Mouse (Mus musculus) CH12.LX (cell line): ENCODE measurements around the gene Nudt19. TPM values are rescaled to one million over a fixed set of nuclear protein-coding genes. Genes with fewer than 3 reads are reported as not detected.

Source experiments
- DNase-seq: peaks from one replicate; pipeline ENCODE4 v3.0.0-alpha.2; 2013; ENCODE audit errors: extremely low read depth
- H3K27ac ChIP-seq: 2 replicates; pipeline ENCODE4 v1.5.1; 2012; ENCODE audit warnings: low read depth, mild to moderate bottlenecking, control low read depth, moderate library complexity; ENCODE audit not compliant: insufficient read depth
- H3K27me3 ChIP-seq: replicated peaks from 2 replicates; pipeline ENCODE3; 2012; ENCODE audit warnings: inconsistent platforms
- H3K36me3 ChIP-seq, 2 experiments: replicated peaks in 1 of 2; 2 replicates each; pipeline versions ENCODE3 to v1.6.1; 2012; ENCODE audit warnings: inconsistent platforms in 1 of 2, low read length in 1 of 2, mild to moderate bottlenecking in 1 of 2, mixed read lengths in 1 of 2, moderate library complexity in 1 of 2; ENCODE audit not compliant: control insufficient read depth in 1 of 2, insufficient read depth in 1 of 2
- H3K4me1 ChIP-seq, 2 experiments: 2 replicates each; pipeline ENCODE4 v1.6.1; 2012; ENCODE audit warnings: inconsistent platforms in 1 of 2, moderate library complexity in 1 of 2; ENCODE audit not compliant: insufficient read depth in 2 of 2, control insufficient read depth in 1 of 2
- H3K4me2 ChIP-seq: 2 replicates; pipeline ENCODE4 v1.6.1; 2012; ENCODE audit warnings: low read depth, mild to moderate bottlenecking, control low read depth; ENCODE audit not compliant: poor library complexity, insufficient read depth, severe bottlenecking
- H3K4me3 ChIP-seq, 3 experiments: fragments of 150-350 bp in 1 of 3; sonication (generic) in 1 of 3; replicated peaks in 1 of 3; 2 replicates each; pipeline versions ENCODE3 to v1.5.1; 2011 to 2012; ENCODE audit warnings: low read depth in 2 of 3, low read length in 2 of 3, mild to moderate bottlenecking in 2 of 3, moderate library complexity in 2 of 3, control low read depth in 1 of 3, improper control_type of control experiment in 1 of 3, inconsistent platforms in 1 of 3, mixed read lengths in 1 of 3; ENCODE audit not compliant: poor library complexity in 1 of 3
- H3K79me2 ChIP-seq: replicated peaks from 2 replicates; pipeline ENCODE4 v1.6.1; 2012; ENCODE audit warnings: mild to moderate bottlenecking, moderate library complexity; ENCODE audit not compliant: control insufficient read depth, poor library complexity, insufficient read depth, severe bottlenecking; ENCODE audit errors: extremely low read depth
- H3K9ac ChIP-seq: 2 replicates; pipeline ENCODE4 v1.6.1; 2012; ENCODE audit warnings: low read depth, mild to moderate bottlenecking, control low read depth, moderate library complexity; ENCODE audit not compliant: insufficient read depth
- H3K9me3 ChIP-seq: replicated peaks from 2 replicates; pipeline ENCODE3; 2012; ENCODE audit warnings: low read length, inconsistent platforms, mixed read lengths
- BHLHE40 ChIP-seq: IDR thresholded peaks from 2 replicates; pipeline ENCODE4 v1.6.1; 2011; ENCODE audit warnings: mild to moderate bottlenecking, low read depth, low read length, improper control_type of control experiment
- CHD1 ChIP-seq: IDR thresholded peaks from 2 replicates; pipeline ENCODE4 v1.6.1; 2012; ENCODE audit warnings: low read depth, low read length, improper control_type of control experiment, inconsistent platforms
- CHD2 ChIP-seq: IDR thresholded peaks from 2 replicates; pipeline ENCODE4 v1.6.1; 2011; ENCODE audit warnings: low read length, improper control_type of control experiment
- ELF1 ChIP-seq: IDR thresholded peaks from 2 replicates; pipeline ENCODE4 v1.6.1; 2014; ENCODE audit warnings: low read depth, mild to moderate bottlenecking, inconsistent platforms, low read length, improper control_type of control experiment
- EP300 ChIP-seq: IDR thresholded peaks from 2 replicates; pipeline ENCODE4 v1.6.1; 2011; ENCODE audit warnings: low read length, improper control_type of control experiment
- ETS1 ChIP-seq: conservative IDR thresholded peaks from 2 replicates; pipeline ENCODE4 v1.6.1; 2012; ENCODE audit warnings: low read depth, mild to moderate bottlenecking, inconsistent platforms, low read length, improper control_type of control experiment, moderate library complexity
- HCFC1 ChIP-seq: IDR thresholded peaks from 2 replicates; pipeline ENCODE4 v1.6.1; 2012; ENCODE audit warnings: low read depth, mild to moderate bottlenecking, inconsistent platforms, low read length, improper control_type of control experiment
- KAT2A ChIP-seq: IDR thresholded peaks from 2 replicates; pipeline ENCODE4 v1.6.1; 2012; ENCODE audit warnings: low read length, improper control_type of control experiment, inconsistent platforms; ENCODE audit not compliant: insufficient replicate concordance
- MYC ChIP-seq: IDR thresholded peaks from 2 replicates; pipeline ENCODE4 v1.6.1; 2011; ENCODE audit warnings: low read depth, mild to moderate bottlenecking, improper control_type of control experiment, low read length
- NELFE ChIP-seq: IDR thresholded peaks from 2 replicates; pipeline ENCODE4 v1.6.1; 2011; ENCODE audit warnings: low read depth, low read length, improper control_type of control experiment
- NRF1 ChIP-seq: IDR thresholded peaks from 2 replicates; pipeline ENCODE4 v1.6.1; 2014; ENCODE audit warnings: low read depth, mild to moderate bottlenecking, inconsistent platforms, low read length, improper control_type of control experiment, moderate library complexity
- POLR2A ChIP-seq: IDR thresholded peaks from 2 replicates; pipeline ENCODE4 v1.6.1; 2011; ENCODE audit warnings: low read depth, mild to moderate bottlenecking, improper control_type of control experiment, low read length
- POLR2AphosphoS2 ChIP-seq: IDR thresholded peaks from 2 replicates; pipeline ENCODE4 v1.6.1; 2011; ENCODE audit warnings: low read depth, low read length, improper control_type of control experiment
- TBP ChIP-seq: conservative IDR thresholded peaks from 2 replicates; pipeline ENCODE4 v1.6.1; 2011; ENCODE audit warnings: low read depth, low read length, improper control_type of control experiment
- USF1 ChIP-seq: IDR thresholded peaks from 2 replicates; pipeline ENCODE4 v1.6.1; 2014; ENCODE audit warnings: low read depth, mild to moderate bottlenecking, inconsistent platforms, low read length, improper control_type of control experiment
- USF2 ChIP-seq: conservative IDR thresholded peaks from 2 replicates; pipeline ENCODE4 v1.6.1; 2011; ENCODE audit warnings: low read depth, low read length, improper control_type of control experiment
- ZC3H11A ChIP-seq: IDR thresholded peaks from 2 replicates; pipeline ENCODE4 v1.6.1; 2012; ENCODE audit warnings: low read depth, mild to moderate bottlenecking, inconsistent platforms, low read length, improper control_type of control experiment
- ZKSCAN1 ChIP-seq: IDR thresholded peaks from 2 replicates; pipeline ENCODE4 v1.6.1; 2012; ENCODE audit warnings: low read depth, inconsistent platforms, low read length, improper control_type of control experiment, borderline replicate concordance
- ZNF384 ChIP-seq: IDR thresholded peaks from 2 replicates; pipeline ENCODE4 v1.6.1; 2012; ENCODE audit warnings: low read depth, low read length, improper control_type of control experiment, inconsistent platforms
- dilution Hi-C: fragments of 300-500 bp; cut with MboI; formaldehyde crosslinking; loops from 2 replicates; pipeline ENCODE4 v1.14.3; 2020; ENCODE audit warnings: low sequenced_read_pairs; ENCODE audit not compliant: extremely low pct_unique_long_range_greater_than_20kb, extremely low pct_ligation_motif_present
- in situ Hi-C: fragments of 300-500 bp; cut with MboI; formaldehyde crosslinking; loops from 3 replicates; pipeline ENCODE4 v1.14.3; 2019; ENCODE audit warnings: low sequenced_read_pairs, low pct_ligation_motif_present, low pct_unique_long_range_greater_than_20kb, mixed read lengths
- polyA plus RNA-seq: library from polyadenylated mRNA; unstranded; fragments of >175 nt; gene quantifications from 2 replicates; pipeline ENCODE4 v1.2.1, GENCODE M21; 2012; ENCODE audit warnings: low read depth; ENCODE audit not compliant: insufficient read length
- total RNA-seq, 2 experiments: library from RNA; depleted of rRNA; stranded (reverse); fragments of 300-350 nt in 1 of 2; fragments of >200 nt in 1 of 2; gene quantifications; 2 replicates each; pipeline ENCODE4 v1.2.3; 2012 to 2014

Gene Nudt19
- total and polyA plus RNA-seq, 3 experiments: 29.8 to 130 (median 58.0) TPM

GRCm38 (mm10) chr7:35564067-35564865 is 8.2 kb upstream of the Nudt19 start:
- peaks cover 19% of the 10 kb centered on the region for H3K27me3 ChIP-seq
- H3K36me3 ChIP-seq: no peaks in the 10 kb centered on the region
- dilution Hi-C loops: no loop called here

GRCm38 (mm10) chr7:35563071-35563470 is 7.0 kb upstream of the Nudt19 start:
- in situ Hi-C loops (loop anchor here (25.0 kb wide), 1 partner anchor 176 kb away; the partner anchor contains the start of genes Cep89 and Faap24), dilution Hi-C loops (no loop called here)
- Histone ChIP-seq H3K9me3 (no peaks in the 10 kb centered on the region), H3K9ac (no peak overlapping the region), H3K79me2 (no peaks in the 10 kb centered on the region), H3K27me3 (peaks cover 19% of the 10 kb centered on the region), H3K4me3 (no peak overlapping the region), H3K27ac (no peak overlapping the region), H3K4me1 (peaks cover 0 to 5% of the 10 kb centered on the region in 2 experiments; a peak in 1 of 4 replicates), H3K4me2 (no peak overlapping the region), H3K36me3 (no peaks in the 10 kb centered on the region)
- DNase-seq: no peak
- TF ChIP-seq POLR2AphosphoS2: no peak
- no peak for TF ChIP-seq HCFC1
- no peak for TF ChIP-seq CHD2

More at GRCm38 (mm10) chr7:35564067-35564865, 8.2 kb upstream of the Nudt19 start:
- TF ChIP-seq ZNF384 (no peak), NELFE (no peak), USF1 (no peak), ELF1 (no peak), EP300 (no peak), NRF1 (no peak), MYC (no peak), POLR2A (no peak), ETS1 (no peak), BHLHE40 (no peak), KAT2A (no peak), TBP (no peak), USF2 (no peak), ZC3H11A (no peak), CHD1 (no peak), ZKSCAN1 (no peak)
- in situ Hi-C loops: loop anchor here (25.0 kb wide), 1 partner anchor 177 kb away; the partner anchor contains the start of genes Cep89 and Faap24
- DNase-seq: no peak
- Histone ChIP-seq H3K9me3 (no peaks in the 10 kb centered on the region), H3K4me2 (no peak overlapping the region), H3K4me3 (no peak overlapping the region), H3K4me1 (peaks cover 0 to 5% of the 10 kb centered on the region in 2 experiments; a peak in 1 of 4 replicates), H3K79me2 (no peaks in the 10 kb centered on the region), H3K27ac (no peak overlapping the region), H3K9ac (no peak overlapping the region)
